Mouse (Mus musculus): ENCODE results near the gene Nfu1.
A peak's percentile ranks its signal among the peaks of the same experiment; 100 is the strongest.

The Nfu1 gene

GRCm38 (mm10) chr6:87008887-87009286, at the start of gene Nfu1:
TSS of gene Nfu1 (plus strand) at chr6:87009236.
- DNase-seq (ENCODE audit: low read depth, low spot score), result no peak

- no peak for DNase-seq (ENCODE audit: low read depth, low spot score)
These were observed 44.9 kb upstream of the Nfu1 start for GRCm38 (mm10) chr6:86963987-86964685.

GRCm38 (mm10) chr6:86967166-86967565, 41.9 kb upstream of the Nfu1 start:
- no peak for DNase-seq (ENCODE audit: low read depth, low spot score)

- no peak for DNase-seq (ENCODE audit: low read depth, low spot score)
These were observed 35.1 kb upstream of the Nfu1 start for GRCm38 (mm10) chr6:86973956-86974355.

- no peak for DNase-seq (ENCODE audit: low read depth, low spot score)
These were observed 30.7 kb upstream of the Nfu1 start for GRCm38 (mm10) chr6:86978156-86978908.

GRCm38 (mm10) chr6:86978909-86979265, 30.1 kb upstream of the Nfu1 start:
- DNase-seq (ENCODE audit: low read depth, low spot score), result no peak

GRCm38 (mm10) chr6:86981206-86981605, 27.8 kb upstream of the Nfu1 start:
- no peak for DNase-seq (ENCODE audit: low read depth, low spot score)

- DNase-seq (ENCODE audit: low read depth, low spot score), result no peak
These were observed 23.5 kb upstream of the Nfu1 start for GRCm38 (mm10) chr6:86985314-86986106.

GRCm38 (mm10) chr6:86989576-86989975, 19.5 kb upstream of the Nfu1 start:
- DNase-seq (ENCODE audit: low read depth, low spot score), result no peak

GRCm38 (mm10) chr6:86991041-86991440, 18.0 kb upstream of the Nfu1 start:
- no peak for DNase-seq (ENCODE audit: low read depth, low spot score)

- DNase-seq (ENCODE audit: low read depth, low spot score), result no peak
These were observed 16.7 kb upstream of the Nfu1 start for GRCm38 (mm10) chr6:86992349-86992748.

GRCm38 (mm10) chr6:86994254-86994653, 14.8 kb upstream of the Nfu1 start:
- DNase-seq (ENCODE audit: low read depth, low spot score), result no peak

- no peak for DNase-seq (ENCODE audit: low read depth, low spot score)
These were observed 12.3 kb upstream of the Nfu1 start for GRCm38 (mm10) chr6:86996629-86997307.

GRCm38 (mm10) chr6:86997360-86997759, 11.7 kb upstream of the Nfu1 start:
- DNase-seq (ENCODE audit: low read depth, low spot score), result no peak

- DNase-seq (ENCODE audit: low read depth, low spot score), result no peak
These were observed 7.0 kb upstream of the Nfu1 start for GRCm38 (mm10) chr6:87001995-87002394.

GRCm38 (mm10) chr6:87002521-87003055, 6.4 kb upstream of the Nfu1 start:
- peak; percentile 73 for DNase-seq (ENCODE audit: low read depth, low spot score)

- DNase-seq (ENCODE audit: low read depth, low spot score), result no peak
These were observed 4.9 kb upstream of the Nfu1 start for GRCm38 (mm10) chr6:87004099-87004498.

GRCm38 (mm10) chr6:87005577-87005976, 3.5 kb upstream of the Nfu1 start:
- no peak for DNase-seq (ENCODE audit: low read depth, low spot score)

GRCm38 (mm10) chr6:87009692-87010328, 774 bp downstream of the Nfu1 start:
- DNase-seq (ENCODE audit: low read depth, low spot score), result peak; percentile 85

- DNase-seq (ENCODE audit: low read depth, low spot score), result peak; percentile 43
These were observed 7.9 kb downstream of the Nfu1 start for GRCm38 (mm10) chr6:87016916-87017315.

- no peak for DNase-seq (ENCODE audit: low read depth, low spot score)
These were observed 9.8 kb downstream of the Nfu1 start for GRCm38 (mm10) chr6:87018874-87019273.
